ENCODE assay signal across 32 mouse cellular contexts in the genomic region with DNA sequence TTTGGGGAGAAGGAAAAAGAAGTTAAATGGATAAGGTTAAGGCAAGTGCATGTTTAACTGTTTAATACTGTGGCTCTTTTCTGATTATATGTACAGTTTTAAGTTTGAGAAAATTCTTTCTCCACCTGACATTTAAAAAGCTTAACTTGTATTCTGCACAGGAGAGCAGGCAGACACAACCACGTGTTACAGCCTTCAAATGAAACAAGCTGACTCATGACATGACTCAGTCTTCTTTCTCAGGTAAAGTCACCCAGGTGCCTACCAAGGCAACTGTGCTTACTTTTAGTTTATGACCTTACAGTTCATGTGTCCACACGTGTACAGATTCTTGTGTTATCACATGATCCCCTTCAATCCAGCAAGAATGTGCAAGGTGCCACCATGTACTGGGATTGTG.
"Had no signal": no experiment of that assay in that cellular context is flagged by ENCODE, and none has a peak within 500 bp of the region (broad histone marks: within the 10 kb centered on the region; RNA-seq: fewer than 3 reads in every experiment).

No protein-coding gene starts in this region.

- H3K9me3 ChIP-seq: limb, embryonic 10.5 days; limb, embryonic 12.5 days; limb, embryonic 13.5 days; limb, embryonic 15.5 days; liver, embryonic 12.5 days; liver, embryonic 13.5 days; liver, embryonic 15.5 days; lung, embryonic 15.5 days; megakaryocyte, embryonic 14.5 days; midbrain, embryonic 10.5 days; midbrain, embryonic 12.5 days; midbrain, embryonic 13.5 days; midbrain, embryonic 15.5 days; neural tube, embryonic 12.5 days had no signal

- H3K4me2 ChIP-seq: limb, embryonic 12.5 days; limb, embryonic 13.5 days; limb, embryonic 15.5 days; liver, embryonic 11.5 days; liver, embryonic 12.5 days; liver, embryonic 13.5 days; liver, embryonic 15.5 days; lung, embryonic 14.5 days; lung, embryonic 15.5 days; midbrain, embryonic 11.5 days; midbrain, embryonic 12.5 days; midbrain, embryonic 13.5 days; midbrain, embryonic 15.5 days; neural tube, embryonic 12.5 days had no signal

- H3K36me3 ChIP-seq: limb, embryonic 10.5 days; limb, embryonic 12.5 days; limb, embryonic 13.5 days; limb, embryonic 15.5 days; liver, embryonic 12.5 days; liver, embryonic 13.5 days; liver, embryonic 15.5 days; lung, embryonic 15.5 days; midbrain, embryonic 10.5 days; midbrain, embryonic 12.5 days; midbrain, embryonic 13.5 days; midbrain, embryonic 15.5 days; neural tube, embryonic 12.5 days had no signal

- H3K4me1 ChIP-seq: limb, embryonic 10.5 days; limb, embryonic 12.5 days; limb, embryonic 13.5 days; limb, embryonic 15.5 days; liver, embryonic 12.5 days; liver, embryonic 13.5 days; liver, embryonic 15.5 days; lung, embryonic 15.5 days; megakaryocyte, embryonic 14.5 days; midbrain, embryonic 10.5 days; midbrain, embryonic 12.5 days; midbrain, embryonic 13.5 days; midbrain, embryonic 15.5 days; neural tube, embryonic 12.5 days had no signal

- H3K4me3 ChIP-seq: limb, embryonic 10.5 days; limb, embryonic 12.5 days; limb, embryonic 13.5 days; limb, embryonic 15.5 days; liver, embryonic 12.5 days; liver, embryonic 13.5 days; liver, embryonic 15.5 days; lung, embryonic 15.5 days; megakaryocyte, embryonic 14.5 days; midbrain, embryonic 10.5 days; midbrain, embryonic 12.5 days; midbrain, embryonic 13.5 days; midbrain, embryonic 15.5 days; myocyte; neural tube, embryonic 12.5 days had no signal

- DNase-seq: left cerebral cortex, postnatal 4 days; liver; liver, embryonic 13.5 days; liver, postnatal 0 days; lung, adult 18-20 months; lung, adult 2 months; lung, embryonic 14.5 days; lung, postnatal 10 days; lung, postnatal 14 days; lung, postnatal 36 days; lung, postnatal 4 days; midbrain, embryonic 14.5 days had no signal

- ATAC-seq: liver, embryonic 12.5 days; liver, postnatal 0 days; lung, postnatal 0 days; midbrain, embryonic 13.5 days; midbrain, embryonic 15.5 days; midbrain, embryonic 16.5 days had no signal

- H3K27me3 ChIP-seq: limb, embryonic 12.5 days; limb, embryonic 13.5 days; limb, embryonic 15.5 days; liver, embryonic 12.5 days; liver, embryonic 13.5 days; liver, embryonic 15.5 days; lung, embryonic 15.5 days; megakaryocyte, embryonic 14.5 days; midbrain, embryonic 12.5 days; midbrain, embryonic 13.5 days; midbrain, embryonic 15.5 days; neural tube, embryonic 12.5 days had no signal

- H3K27ac ChIP-seq: limb, embryonic 10.5 days; limb, embryonic 12.5 days; limb, embryonic 13.5 days; limb, embryonic 15.5 days; liver, embryonic 12.5 days; liver, embryonic 13.5 days; liver, embryonic 14.5 days; liver, embryonic 15.5 days; lung, embryonic 15.5 days; macrophage; midbrain, embryonic 10.5 days; midbrain, embryonic 12.5 days; midbrain, embryonic 13.5 days; midbrain, embryonic 15.5 days; neural tube, embryonic 12.5 days had no signal

- H3K9ac ChIP-seq: limb, embryonic 12.5 days; limb, embryonic 13.5 days; limb, embryonic 15.5 days; liver, embryonic 12.5 days; liver, embryonic 13.5 days; liver, embryonic 14.5 days; liver, embryonic 15.5 days; liver, postnatal 0 days; lung, embryonic 14.5 days; lung, embryonic 15.5 days; midbrain, embryonic 12.5 days; midbrain, embryonic 13.5 days; midbrain, embryonic 15.5 days; neural tube, embryonic 12.5 days had no signal
